Mouse (Mus musculus) small intestine, adult 2 months (tissue): ENCODE measurements around the gene Mbnl1. TPM values are rescaled to one million over a fixed set of nuclear protein-coding genes. Genes with fewer than 3 reads are reported as not detected.

Source experiments
- H3K27ac ChIP-seq: fragments of 200-500 bp; 2 replicates; pipeline ENCODE4 v1.5.1; 2012; ENCODE audit warnings: low read depth, low read length, control low read depth, inconsistent platforms; ENCODE audit not compliant: insufficient read depth
- H3K27me3 ChIP-seq: fragments of 200-500 bp; 2 replicates; pipeline ENCODE4 v1.6.1; 2012; ENCODE audit warnings: mild to moderate bottlenecking, moderate library complexity, low read length, inconsistent platforms; ENCODE audit not compliant: control insufficient read depth, insufficient read depth
- H3K36me3 ChIP-seq: fragments of 200-500 bp; 2 replicates; pipeline ENCODE4 v1.6.1; 2012; ENCODE audit warnings: mild to moderate bottlenecking, low read length, control low read depth, inconsistent platforms; ENCODE audit not compliant: control insufficient read depth, insufficient read depth
- H3K4me1 ChIP-seq: fragments of 200-500 bp; 2 replicates; pipeline ENCODE4 v1.6.1; 2012; ENCODE audit warnings: low read length, inconsistent platforms, mixed read lengths; ENCODE audit not compliant: control insufficient read depth, insufficient read depth, insufficient read length
- H3K4me3 ChIP-seq: fragments of 200-500 bp; 2 replicates; pipeline ENCODE4 v1.5.1; 2012; ENCODE audit warnings: low read depth, mild to moderate bottlenecking, control low read depth, inconsistent platforms, low read length, moderate library complexity
- CTCF ChIP-seq: fragments of 200-500 bp; IDR thresholded peaks from 2 replicates; pipeline ENCODE4 v1.5.1; 2012; ENCODE audit warnings: low read depth, mild to moderate bottlenecking, control low read depth, inconsistent platforms, low read length, moderate library complexity, mixed read lengths; ENCODE audit not compliant: insufficient replicate concordance, insufficient read length; ENCODE audit errors: extremely low read depth
- POLR2A ChIP-seq: fragments of 200-500 bp; IDR thresholded peaks from 2 replicates; pipeline ENCODE4 v1.6.1; 2012; ENCODE audit warnings: low read depth, mild to moderate bottlenecking, control low read depth, inconsistent platforms, low read length, moderate library complexity
- WGBS: fragments of 180-500 bp; shearing (Covaris S2); methylation state at CpG from one replicate; pipeline ENCODE4 v1.1.7; 2018; 5-methylcytosine and 5-hydroxymethylcytosine counted together
- polyA plus RNA-seq: library from polyadenylated mRNA; depleted of rRNA; stranded (reverse); fragments of >200 nt; gene quantifications from 2 replicates; pipeline ENCODE4 v1.2.3, GENCODE M21; 2012

The Mbnl1 gene
- polyA plus RNA-seq, 1 experiment, result 48.7 TPM

DNA sequence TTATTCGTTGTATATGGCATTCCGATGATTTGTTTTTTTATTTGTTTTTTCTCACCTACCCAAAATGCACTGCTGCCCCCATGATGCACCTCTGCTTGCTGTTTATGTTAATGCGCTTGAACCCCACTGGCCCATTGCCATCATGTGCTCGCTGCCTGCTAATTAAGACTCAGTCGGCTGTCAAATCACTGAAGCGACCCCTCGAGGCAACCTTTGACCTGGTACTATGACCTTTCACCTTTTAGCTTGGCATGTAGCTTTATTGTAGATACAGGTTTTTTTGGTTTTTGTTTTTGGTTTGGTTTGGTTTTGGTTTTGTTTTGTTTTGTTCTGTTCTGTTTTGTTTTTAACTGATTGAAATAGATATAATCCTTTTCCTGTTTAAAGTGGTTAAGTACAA, 141.9 kb downstream of the Mbnl1 start:
- Histone ChIP-seq H3K27me3 (no peaks in the 10 kb centered on the region), H3K27ac (no peak overlapping the region), H3K4me1 (peaks cover 3% of the 10 kb centered on the region; the same call in 1 of the 2 replicates), H3K4me3 (no peak overlapping the region), H3K36me3 (peaks cover 28% of the 10 kb centered on the region)
- TF ChIP-seq CTCF, result no peak
- 87% methylated on average over 7 of the region's 7 CpGs for WGBS

DNA sequence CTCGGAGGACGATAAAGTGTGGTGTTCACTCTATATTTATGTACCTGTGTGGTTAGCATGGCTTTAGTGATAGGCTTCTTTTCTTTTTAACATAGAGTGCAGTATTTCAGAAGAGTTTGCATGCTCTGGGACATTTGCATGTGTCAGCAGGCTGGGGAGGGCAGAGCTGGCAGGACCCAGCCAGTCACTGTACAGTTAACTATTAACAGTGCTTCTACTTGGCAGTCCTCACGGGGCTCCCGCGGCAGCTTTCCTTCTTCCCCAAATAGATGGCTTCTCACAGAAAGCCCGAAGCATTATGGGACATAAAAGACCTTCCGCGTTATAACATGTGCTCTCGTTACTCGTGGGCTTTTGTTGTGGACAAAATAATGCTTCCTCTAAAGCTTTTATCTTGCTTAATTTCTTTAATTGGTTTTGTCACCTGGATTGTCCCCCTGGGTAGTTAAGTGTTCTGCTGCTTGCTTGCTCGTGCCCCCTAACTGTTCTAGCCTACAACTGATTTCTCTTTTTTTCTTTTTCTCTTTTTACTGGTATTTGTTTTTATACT, 142.5 kb downstream of the Mbnl1 start:
- Histone ChIP-seq H3K4me3 (no peak overlapping the region), H3K27me3 (no peaks in the 10 kb centered on the region), H3K4me1 (peaks cover 3% of the 10 kb centered on the region; the same call in 1 of the 2 replicates), H3K27ac (no peak overlapping the region), H3K36me3 (peaks cover 32% of the 10 kb centered on the region)
- 63% methylated on average over 11 of the region's 11 CpGs for WGBS
- no peak for TF ChIP-seq CTCF
- no peak for TF ChIP-seq POLR2A

DNA sequence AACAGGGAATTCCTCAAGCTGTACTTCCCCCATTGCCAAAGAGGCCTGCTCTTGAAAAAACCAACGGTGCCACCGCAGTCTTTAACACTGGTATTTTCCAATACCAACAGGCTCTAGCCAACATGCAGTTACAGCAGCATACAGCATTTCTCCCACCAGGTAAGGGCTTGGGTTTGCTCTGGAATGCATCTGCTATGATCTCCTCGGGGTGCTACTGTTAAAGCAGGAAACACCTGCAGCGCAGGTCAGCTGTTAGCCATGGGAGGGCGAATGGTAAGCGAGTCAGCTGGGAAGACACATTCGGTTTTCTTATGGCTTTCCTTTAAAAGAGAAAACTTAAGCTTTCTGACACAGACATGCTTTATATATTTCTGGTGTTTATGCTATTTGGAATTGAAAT, 143.0 kb downstream of the Mbnl1 start:
- TF ChIP-seq POLR2A (no peak), CTCF (no peak)
- Histone ChIP-seq H3K36me3 (peaks cover 32% of the 10 kb centered on the region), H3K27ac (no peak overlapping the region), H3K4me3 (no peak overlapping the region), H3K4me1 (peaks cover 3% of the 10 kb centered on the region; the same call in 1 of the 2 replicates), H3K27me3 (no peaks in the 10 kb centered on the region)
- 71% methylated on average over 7 of the region's 7 CpGs for WGBS

DNA sequence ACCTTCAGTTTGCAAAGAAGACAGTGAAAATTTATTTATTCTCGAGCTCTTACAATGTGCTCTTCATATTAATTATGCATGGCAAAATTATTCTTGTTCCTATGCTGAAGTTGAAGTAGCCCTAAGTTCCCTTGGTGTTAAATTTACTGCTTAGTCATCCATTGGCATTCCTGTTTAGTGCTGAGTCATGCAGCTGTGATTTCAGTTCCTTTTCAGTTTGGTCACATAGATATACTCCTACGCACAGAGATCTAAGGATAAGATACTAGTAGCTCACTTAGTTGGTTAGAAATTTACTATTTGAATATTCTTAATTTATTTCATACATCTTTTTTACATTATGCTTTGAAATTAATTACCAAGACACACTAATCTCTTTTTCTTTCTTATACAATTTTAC, 143.5 kb downstream of the Mbnl1 start:
- no peak overlapping the region for H3K27ac ChIP-seq
- peaks cover 3% of the 10 kb centered on the region; the same call in 1 of the 2 replicates for H3K4me1 ChIP-seq
- H3K4me3 ChIP-seq, result no peak overlapping the region
- H3K36me3 ChIP-seq, result peaks cover 35% of the 10 kb centered on the region
- WGBS, result 79% methylated on average over 2 of the region's 2 CpGs
- H3K27me3 ChIP-seq, result no peaks in the 10 kb centered on the region
- TF ChIP-seq POLR2A (no peak), CTCF (no peak)

DNA sequence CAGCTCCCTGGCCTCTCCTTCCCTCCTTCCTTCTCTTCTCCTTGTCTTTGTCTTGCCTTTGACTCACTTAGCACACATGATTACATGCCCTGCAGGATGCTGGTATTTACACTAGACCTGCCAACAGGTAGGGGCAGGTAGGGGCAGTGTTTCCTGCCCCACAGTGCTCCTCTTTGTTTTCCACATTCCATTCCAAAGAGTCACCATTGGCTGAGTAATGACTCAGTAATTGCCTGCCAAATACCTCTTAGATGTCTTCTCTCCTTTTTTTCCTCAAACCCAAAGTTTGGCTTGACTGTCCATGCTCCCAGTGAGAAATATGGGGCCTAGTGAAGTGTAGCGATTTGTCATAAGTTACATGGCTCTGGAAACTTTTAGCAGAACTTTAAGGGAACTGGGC, 145.0 kb downstream of the Mbnl1 start:
- 67% methylated on average over 1 of the region's 1 CpGs for WGBS
- peaks cover 3% of the 10 kb centered on the region; the same call in 1 of the 2 replicates for H3K4me1 ChIP-seq

DNA sequence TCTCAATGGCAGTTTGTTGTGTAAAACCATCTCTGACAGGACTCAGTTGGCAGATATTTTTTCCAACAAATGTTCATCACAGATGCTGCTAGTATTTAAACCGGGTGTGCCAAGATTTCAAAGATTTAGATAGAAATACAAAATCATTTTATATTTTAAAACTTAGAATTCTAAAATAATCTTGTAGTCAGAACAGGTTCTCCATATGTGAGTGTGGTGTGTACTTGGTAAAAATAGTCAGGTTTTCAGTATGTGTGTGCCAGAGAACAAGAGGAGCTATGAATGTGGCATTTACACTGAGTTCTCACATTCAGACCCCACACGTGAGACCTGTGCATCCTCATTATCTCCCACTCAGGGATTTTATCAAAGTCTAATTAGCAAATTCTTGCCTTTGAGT, 147.6 kb downstream of the Mbnl1 start:
- WGBS, result 77% methylated on average over 2 of the region's 2 CpGs
- Histone ChIP-seq H3K36me3 (peaks cover 39% of the 10 kb centered on the region), H3K4me3 (no peak overlapping the region), H3K4me1 (no peaks in the 10 kb centered on the region), H3K27me3 (no peaks in the 10 kb centered on the region), H3K27ac (no peak overlapping the region)
- TF ChIP-seq CTCF (no peak), POLR2A (no peak)

More for the DNA sequence above, 145.0 kb downstream of the Mbnl1 start:
- Histone ChIP-seq H3K27ac (no peak overlapping the region), H3K27me3 (no peaks in the 10 kb centered on the region), H3K36me3 (peaks cover 40% of the 10 kb centered on the region), H3K4me3 (no peak overlapping the region)
- no peak for TF ChIP-seq POLR2A
- TF ChIP-seq CTCF, result no peak

DNA sequence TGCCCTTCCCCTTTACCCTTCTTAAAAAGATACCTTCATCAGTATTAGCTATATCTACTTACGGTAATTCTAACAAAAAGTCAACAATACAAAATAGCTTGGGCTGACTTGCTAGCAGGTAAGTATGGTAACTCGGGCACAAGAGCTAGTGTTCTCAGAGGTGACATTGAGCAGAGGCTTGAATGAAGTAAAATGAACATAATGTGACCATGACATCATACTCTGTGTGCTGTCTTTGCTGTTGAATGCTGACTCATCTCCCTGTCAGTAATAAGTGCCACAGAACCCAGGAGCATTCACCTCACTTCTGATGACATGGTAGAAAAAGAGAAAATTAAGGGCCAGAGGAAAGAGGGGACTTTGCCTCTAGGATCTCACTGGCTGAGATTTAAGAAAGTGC, 158.6 kb downstream of the Mbnl1 start:
- TF ChIP-seq POLR2A (no peak), CTCF (no peak)
- WGBS, result 82% methylated on average over 2 of the region's 2 CpGs
- H3K36me3 ChIP-seq, result peaks cover 15% of the 10 kb centered on the region

DNA sequence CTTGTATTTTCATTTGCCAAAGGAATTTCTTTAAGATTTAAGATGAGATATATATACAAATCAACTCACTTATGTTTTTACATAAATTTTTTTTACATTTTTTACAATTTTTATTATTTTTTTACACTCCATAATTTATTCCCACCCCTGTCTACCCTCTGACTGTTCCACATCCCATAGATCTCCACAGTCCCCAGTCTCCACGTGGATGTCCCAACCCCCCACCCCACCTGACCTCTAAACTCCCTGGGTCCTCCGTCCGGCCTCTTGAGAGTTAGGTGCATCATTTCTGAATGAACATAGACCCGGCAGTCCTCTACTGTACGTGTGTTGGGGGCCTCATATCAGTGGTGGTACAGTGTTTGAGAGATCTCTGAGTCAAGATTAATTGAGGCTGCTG, 159.1 kb downstream of the Mbnl1 start:
- TF ChIP-seq POLR2A, result no peak
- no peak for TF ChIP-seq CTCF
- Histone ChIP-seq H3K4me1 (no peaks in the 10 kb centered on the region), H3K27ac (no peak overlapping the region), H3K27me3 (no peaks in the 10 kb centered on the region), H3K4me3 (no peak overlapping the region), H3K36me3 (peaks cover 12% of the 10 kb centered on the region)
- WGBS, result 85% methylated on average over 5 of the region's 5 CpGs

More for the DNA sequence above, 158.6 kb downstream of the Mbnl1 start:
- no peaks in the 10 kb centered on the region for H3K27me3 ChIP-seq
- no peak overlapping the region for H3K27ac ChIP-seq
- H3K4me1 ChIP-seq, result no peaks in the 10 kb centered on the region
- H3K4me3 ChIP-seq, result no peak overlapping the region
